Mouse (Mus musculus) MEL (cell line): ENCODE data around the gene Gm20388. TPM values are rescaled to one million over a fixed set of nuclear protein-coding genes. Genes with fewer than 3 reads are reported as not detected.

Experiments
- DNase-seq: peaks from one replicate; pipeline ENCODE4 v3.0.0; 2011; ENCODE audit warnings: low read depth, low spot score
- H3K27ac ChIP-seq: 2 replicates; pipeline ENCODE4 v1.5.1; 2012; ENCODE audit warnings: low read depth, mild to moderate bottlenecking, control low read depth, low read length, moderate library complexity; ENCODE audit not compliant: control insufficient read depth
- H3K27me3 ChIP-seq, 2 experiments: fragments of 150-350 bp in 1 of 2; sonication (generic) in 1 of 2; 2 replicates each; pipeline ENCODE4 v1.6.1; 2012; ENCODE audit warnings: low read length in 2 of 2, mild to moderate bottlenecking in 2 of 2, improper control_type of control experiment in 1 of 2, moderate library complexity in 1 of 2; ENCODE audit not compliant: insufficient read depth in 2 of 2, control insufficient read depth in 1 of 2
- H3K36me3 ChIP-seq, 2 experiments: 2 replicates each; pipeline ENCODE4 v1.6.1; 2012 to 2014; ENCODE audit warnings: low read length in 2 of 2, improper control_type of control experiment in 1 of 2, inconsistent platforms in 1 of 2, mild to moderate bottlenecking in 1 of 2; ENCODE audit not compliant: insufficient read depth in 2 of 2, control insufficient read depth in 1 of 2
- H3K4me1 ChIP-seq, 2 experiments: fragments of 150-350 bp in 1 of 2; sonication (generic) in 1 of 2; 2 replicates each; pipeline ENCODE4 v1.6.1; 2012; ENCODE audit warnings: low read length in 2 of 2, improper control_type of control experiment in 1 of 2, mild to moderate bottlenecking in 1 of 2; ENCODE audit not compliant: insufficient read depth in 2 of 2, control insufficient read depth in 1 of 2
- H3K4me3 ChIP-seq, 2 experiments: fragments of 150-350 bp in 1 of 2; sonication (generic) in 1 of 2; 2 replicates each; pipeline ENCODE4 v1.5.1; 2012; ENCODE audit warnings: low read depth in 2 of 2, low read length in 2 of 2, mild to moderate bottlenecking in 2 of 2, moderate library complexity in 2 of 2, control low read depth in 1 of 2, improper control_type of control experiment in 1 of 2; ENCODE audit not compliant: control insufficient read depth in 1 of 2, insufficient read depth in 1 of 2
- H3K79me2 ChIP-seq: 2 replicates; pipeline ENCODE4 v1.6.1; 2012; ENCODE audit warnings: mild to moderate bottlenecking, low read length, moderate library complexity; ENCODE audit not compliant: control insufficient read depth, poor library complexity, insufficient read depth
- H3K9ac ChIP-seq: 2 replicates; pipeline ENCODE4 v1.6.1; 2012; ENCODE audit warnings: low read depth, mild to moderate bottlenecking, control low read depth, low read length, moderate library complexity; ENCODE audit not compliant: control insufficient read depth, poor library complexity, severe bottlenecking
- H3K9me3 ChIP-seq: fragments of 150-350 bp; sonication (generic); replicated peaks from 2 replicates; pipeline ENCODE4 v1.6.1; 2012; ENCODE audit warnings: mild to moderate bottlenecking, low read length, improper control_type of control experiment, moderate library complexity; ENCODE audit not compliant: insufficient read depth
- CHD1 ChIP-seq: IDR thresholded peaks from 2 replicates; pipeline ENCODE4 v1.6.1; 2012; ENCODE audit warnings: low read depth, mild to moderate bottlenecking, inconsistent platforms, low read length, improper control_type of control experiment
- CTCF ChIP-seq, 3 experiments: IDR thresholded peaks in 2 of 3; conservative IDR thresholded peaks in 1 of 3; 2 replicates each; pipeline ENCODE4 v1.5.1; 2011 to 2012; ENCODE audit warnings: low read length in 3 of 3, low read depth in 2 of 3, mild to moderate bottlenecking in 2 of 3, improper control_type of control experiment in 1 of 3, inconsistent platforms in 1 of 3, mixed read lengths in 1 of 3, moderate library complexity in 1 of 3; ENCODE audit not compliant: control insufficient read depth in 1 of 3, insufficient read depth in 1 of 3, poor library complexity in 1 of 3, severe bottlenecking in 1 of 3
- MAZ ChIP-seq: IDR thresholded peaks from 2 replicates; pipeline ENCODE4 v1.6.1; 2012; ENCODE audit warnings: low read depth, mild to moderate bottlenecking, inconsistent platforms, low read length, improper control_type of control experiment
- NRF1 ChIP-seq: IDR thresholded peaks from 2 replicates; pipeline ENCODE4 v1.6.1; 2014; ENCODE audit warnings: low read depth, mild to moderate bottlenecking, inconsistent platforms, low read length, improper control_type of control experiment, moderate library complexity; ENCODE audit not compliant: poor library complexity, insufficient read depth, severe bottlenecking
- POLR2AphosphoS5 ChIP-seq: IDR thresholded peaks from 2 replicates; pipeline ENCODE4 v1.6.1; 2012; ENCODE audit warnings: low read depth, borderline replicate concordance, mild to moderate bottlenecking, inconsistent platforms, low read length, moderate library complexity, mixed read lengths
- RAD21 ChIP-seq: IDR thresholded peaks from 2 replicates; pipeline ENCODE4 v1.6.1; 2011; ENCODE audit warnings: mild to moderate bottlenecking, low read depth, low read length, improper control_type of control experiment
- SMC3 ChIP-seq: IDR thresholded peaks from 2 replicates; pipeline ENCODE4 v1.6.1; 2011; ENCODE audit warnings: low read depth, low read length, improper control_type of control experiment
- TBP ChIP-seq: IDR thresholded peaks from 2 replicates; pipeline ENCODE4 v1.8.0; 2011; ENCODE audit warnings: low read depth, low read length, improper control_type of control experiment
- TCF12 ChIP-seq: IDR thresholded peaks from 2 replicates; pipeline ENCODE4 v1.6.1; 2014; ENCODE audit warnings: low read depth, mild to moderate bottlenecking, inconsistent platforms, low read length, improper control_type of control experiment, moderate library complexity
- UBTF ChIP-seq: IDR thresholded peaks from 2 replicates; pipeline ENCODE4 v1.6.1; 2012; ENCODE audit warnings: low read depth, mild to moderate bottlenecking, inconsistent platforms, low read length, improper control_type of control experiment, moderate library complexity, borderline replicate concordance; ENCODE audit not compliant: insufficient read depth
- USF1 ChIP-seq: IDR thresholded peaks from 2 replicates; pipeline ENCODE4 v1.6.1; 2014; ENCODE audit warnings: low read depth, mild to moderate bottlenecking, inconsistent platforms, low read length, improper control_type of control experiment, moderate library complexity
- polyA plus RNA-seq, 2 experiments: library from polyadenylated mRNA; stranded (reverse) in 1 of 2; unstranded in 1 of 2; fragments of >175 nt in 1 of 2; fragments of >200 nt in 1 of 2; gene quantifications; 2 replicates each; pipeline versions ENCODE4 v1.2.1 to v1.2.4; 2012; ENCODE audit warnings: low replicate concordance in 2 of 2, low read depth in 1 of 2; ENCODE audit not compliant: insufficient read length in 2 of 2, insufficient read depth in 1 of 2, missing spikeins in 1 of 2
- total RNA-seq: library from RNA; depleted of rRNA; stranded (reverse); fragments of 300-350 nt; gene quantifications from 2 replicates; pipeline ENCODE4 v1.2.3, GENCODE M21; 2012

The Gm20388 gene
- total and polyA plus RNA-seq, 3 experiments: 11.1 to 17.8 TPM; not detected in 1

DNA sequence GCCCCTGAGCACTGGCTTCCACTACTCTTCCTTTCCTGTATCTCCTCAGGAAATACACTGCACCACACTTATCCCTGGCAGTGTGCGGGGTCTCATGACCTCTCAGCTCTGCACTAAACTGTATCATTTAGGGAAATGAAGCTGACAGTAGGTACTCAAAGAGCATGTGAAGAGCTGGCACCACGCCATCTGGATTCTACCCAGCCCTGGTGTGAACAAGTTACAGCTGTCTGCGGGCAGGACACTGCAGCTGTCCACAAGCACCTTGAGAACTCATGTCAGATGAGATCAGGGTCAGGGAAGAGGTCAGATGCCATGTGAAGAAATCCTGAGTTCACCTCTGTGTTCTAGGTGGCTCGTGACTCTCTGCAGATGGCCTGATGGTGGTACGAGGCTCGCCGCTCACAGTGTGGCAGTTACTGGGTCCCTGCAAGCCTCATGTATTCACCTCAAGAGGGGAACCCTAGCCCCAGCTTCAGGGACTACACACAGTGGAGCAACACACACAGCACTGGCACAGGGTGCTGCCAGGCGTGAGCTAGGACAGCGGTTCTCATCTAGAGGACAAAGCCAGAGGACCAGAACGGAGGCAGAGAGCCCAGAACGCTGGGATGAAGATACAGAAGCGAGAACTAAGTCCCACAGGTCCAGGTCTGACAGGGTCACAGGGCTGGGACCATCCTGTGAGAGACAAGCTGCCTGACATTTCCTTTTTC is 1710.3 kb downstream of the Gm20388 start:
- no peak for DNase-seq
- no peak overlapping the region for H3K27ac ChIP-seq
- H3K36me3 ChIP-seq: no peaks in the 10 kb centered on the region
- H3K9me3 ChIP-seq: no peaks in the 10 kb centered on the region
- H3K9ac ChIP-seq: no peak overlapping the region
- no peak overlapping the region for H3K4me3 ChIP-seq
- no peaks in the 10 kb centered on the region for H3K27me3 ChIP-seq
- no peaks in the 10 kb centered on the region for H3K79me2 ChIP-seq
- no peaks in the 10 kb centered on the region for H3K4me1 ChIP-seq
- TF ChIP-seq TCF12 (no peak), TBP (no peak)

DNA sequence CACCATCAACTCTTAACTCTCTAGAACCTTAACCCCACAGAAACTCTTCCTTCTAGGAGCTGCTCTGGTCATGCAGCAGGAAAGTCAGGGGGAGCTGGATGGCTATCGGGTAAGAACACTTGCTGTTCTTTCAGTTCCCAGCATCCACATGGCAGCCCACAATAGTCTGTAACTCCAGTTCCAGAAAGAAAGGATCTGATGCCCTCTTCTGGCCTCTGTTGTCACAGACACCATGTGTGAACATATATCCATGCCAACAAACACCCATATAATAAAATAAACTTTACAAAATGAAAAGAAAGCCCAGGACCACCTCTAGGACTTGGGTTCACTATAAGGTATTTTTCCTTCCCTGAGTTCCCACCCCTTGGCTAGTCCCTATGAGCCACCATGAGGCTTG is 1711.2 kb downstream of the Gm20388 start:
- no peaks in the 10 kb centered on the region for H3K27me3 ChIP-seq

DNA sequence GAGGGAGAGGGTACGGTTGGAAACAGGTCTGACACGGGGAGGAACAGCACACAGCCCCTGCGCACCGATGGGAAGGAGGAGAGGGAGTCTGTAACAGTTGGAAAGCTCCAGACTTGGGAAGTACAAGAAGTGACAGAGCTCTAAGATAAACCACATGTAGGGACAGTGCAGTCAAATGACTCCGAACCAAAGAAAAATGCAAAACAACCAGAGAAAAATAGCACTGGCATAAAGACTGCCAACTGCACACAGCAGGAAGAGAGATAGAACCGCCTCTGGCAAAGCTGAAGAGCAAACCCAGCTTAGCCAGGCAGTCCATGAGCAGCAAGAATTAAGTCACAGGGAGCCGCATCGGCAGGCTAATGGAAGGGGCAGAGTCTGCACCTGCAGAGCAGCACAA is 1712.4 kb downstream of the Gm20388 start:
- H3K9me3 ChIP-seq: no peaks in the 10 kb centered on the region
- no peak for TF ChIP-seq NRF1
- no peak for TF ChIP-seq CHD1
- TF ChIP-seq CTCF (IDR thresholded peaks at IDR 0.05 in 2 of 3, conservative IDR thresholded peaks at IDR 0.05 in 1 of 3; ENCODE audit: control insufficient read depth in 1 of 3, insufficient read depth in 1 of 3, low read depth in 2 of 3, low read length in 3 of 3, poor library complexity in 1 of 3, severe bottlenecking in 1 of 3): no peak
- TF ChIP-seq POLR2AphosphoS5: no peak
- TF ChIP-seq USF1: no peak
- TF ChIP-seq MAZ: no peak
- TF ChIP-seq UBTF: no peak
- H3K79me2 ChIP-seq: no peaks in the 10 kb centered on the region
- H3K27ac ChIP-seq: no peak overlapping the region
- no peaks in the 10 kb centered on the region for H3K36me3 ChIP-seq
- no peaks in the 10 kb centered on the region for H3K4me1 ChIP-seq
- no peaks in the 10 kb centered on the region for H3K27me3 ChIP-seq
- no peak for DNase-seq
- no peak overlapping the region for H3K4me3 ChIP-seq
- no peak overlapping the region for H3K9ac ChIP-seq

More for the DNA sequence above, 1711.2 kb downstream of the Gm20388 start:
- no peaks in the 10 kb centered on the region for H3K4me1 ChIP-seq
- TF ChIP-seq CTCF (IDR thresholded peaks at IDR 0.05 in 2 of 3, conservative IDR thresholded peaks at IDR 0.05 in 1 of 3; ENCODE audit: control insufficient read depth in 1 of 3, insufficient read depth in 1 of 3, low read depth in 2 of 3, low read length in 3 of 3, poor library complexity in 1 of 3, severe bottlenecking in 1 of 3) (peak in 1 of 3 experiments; percentile 7; a peak in 1 of 6 replicates), RAD21 (no peak; the same call in 1 of the 2 replicates), SMC3 (0 out of 2 replicates have a peak, but pooled peaks have one; percentile 8)
- no peaks in the 10 kb centered on the region for H3K9me3 ChIP-seq
- no peak overlapping the region for H3K9ac ChIP-seq
- H3K79me2 ChIP-seq: no peaks in the 10 kb centered on the region
- DNase-seq: no peak
- H3K27ac ChIP-seq: no peak overlapping the region
- no peak overlapping the region for H3K4me3 ChIP-seq
- H3K36me3 ChIP-seq: no peaks in the 10 kb centered on the region
